Mouse (Mus musculus) embryonic facial prominence, embryonic 10.5 days (tissue): ENCODE results near the gene Grin2d. TPM values are rescaled to one million over a fixed set of nuclear protein-coding genes. Genes with fewer than 3 reads are reported as not detected.

Source experiments
- DNase-seq: peaks from one replicate; pipeline ENCODE4 v3.0.0-alpha.2; 2017; ENCODE audit warnings: low spot score
- H3K27ac ChIP-seq: fragments of 300-500 bp; sonication (generic); replicated peaks from 2 replicates; pipeline ENCODE4 v1.5.1; 2016; ENCODE audit warnings: mild to moderate bottlenecking
- H3K27me3 ChIP-seq: fragments of 300-500 bp; sonication (generic); replicated peaks from 2 replicates; pipeline ENCODE4 v1.6.1; 2016; ENCODE audit warnings: low read depth, mild to moderate bottlenecking; ENCODE audit not compliant: poor library complexity, severe bottlenecking
- H3K36me3 ChIP-seq: fragments of 300-500 bp; sonication (generic); replicated peaks from 2 replicates; pipeline ENCODE4 v1.6.1; 2016; ENCODE audit warnings: mild to moderate bottlenecking, moderate library complexity
- H3K4me1 ChIP-seq: fragments of 300-500 bp; sonication (generic); 2 replicates; pipeline ENCODE4 v1.6.1; 2016
- H3K4me3 ChIP-seq: fragments of 300-500 bp; sonication (generic); 2 replicates; pipeline ENCODE4 v1.5.1; 2016; ENCODE audit warnings: mild to moderate bottlenecking, moderate library complexity
- H3K9me3 ChIP-seq: fragments of 300-500 bp; sonication (generic); 2 replicates; pipeline ENCODE4 v1.6.1; 2016; ENCODE audit warnings: mild to moderate bottlenecking
- WGBS: fragments of 180-500 bp; shearing (Covaris S2); methylation state at CpG from one replicate; pipeline ENCODE4 v1.1.7; 2016; 5-methylcytosine and 5-hydroxymethylcytosine counted together
- polyA plus RNA-seq: library from polyadenylated mRNA; unstranded; fragments of >200 nt; fragmentation: Nextera tagmentation; extraction: Ambion mirVana; gene quantifications from 2 replicates; pipeline ENCODE4 v1.2.1, GENCODE M21; 2016

Grin2d gene
- polyA plus RNA-seq, 1 experiment from 2014 or later: 0.09 TPM

GRCm38 (mm10) chr7:45784524-45785372 is 93.4 kb downstream of the Grin2d start, which contains the start of gene Sult2b1:
Sult2b1 (minus strand) TSS chr7:45784669.
- 24% methylated on average over 20 of the region's 20 CpGs for WGBS
- peaks cover 28% of the 10 kb centered on the region for H3K36me3 ChIP-seq
- H3K4me1 ChIP-seq: peaks cover 47% of the 10 kb centered on the region
- H3K9me3 ChIP-seq: no peaks in the 10 kb centered on the region
- H3K4me3 ChIP-seq: peak within 1 kb of the TSS; percentile 86
- H3K27ac ChIP-seq: peak within 1 kb of the TSS; percentile 89
- DNase-seq: peak; percentile 94
- peaks cover 31% of the 10 kb centered on the region for H3K27me3 ChIP-seq

DNA sequence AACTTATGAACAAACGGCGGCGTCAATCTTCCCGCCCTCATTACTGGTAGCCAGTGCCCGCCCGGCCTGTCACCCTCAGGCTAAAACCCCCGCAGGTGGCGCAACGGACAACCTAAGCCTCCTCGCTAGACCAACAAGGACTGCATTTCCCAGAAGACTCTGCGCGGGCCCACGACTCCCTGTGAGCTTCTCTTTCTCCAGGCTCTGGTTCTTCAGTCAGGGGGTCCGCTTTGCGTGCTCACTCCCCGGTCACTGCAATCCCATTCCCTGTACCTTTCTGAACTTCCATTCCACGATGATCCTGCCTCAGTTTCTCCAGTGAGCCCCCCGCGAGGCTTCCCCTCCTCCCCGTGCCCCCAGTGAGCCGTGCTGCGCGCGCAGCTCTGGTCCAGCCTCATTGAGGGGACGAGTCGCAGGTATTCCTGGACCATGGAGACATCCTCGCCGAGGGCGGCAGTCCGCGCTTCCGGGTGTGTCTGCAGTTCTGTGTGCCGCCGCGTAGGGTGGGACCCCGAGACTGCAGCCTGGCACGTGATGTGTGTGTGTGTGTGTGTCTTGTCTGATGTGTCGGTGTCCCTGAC is 94.6 kb downstream of the Grin2d start, which contains the start of gene Lmtk3:
Lmtk3 (plus strand) TSS at position 228 of the 581 bp plus-strand sequence.
- peak within 1 kb of the TSS; percentile 86 for H3K4me3 ChIP-seq
- peaks cover 41% of the 10 kb centered on the region for H3K27me3 ChIP-seq
- peak; percentile 83 for DNase-seq
- H3K9me3 ChIP-seq: no peaks in the 10 kb centered on the region
- WGBS: under 1% methylated on average over 38 of the region's 38 CpGs
- peaks cover 16% of the 10 kb centered on the region for H3K36me3 ChIP-seq
- peak within 1 kb of the TSS; percentile 89 for H3K27ac ChIP-seq
- H3K4me1 ChIP-seq: peaks cover 56% of the 10 kb centered on the region

DNA sequence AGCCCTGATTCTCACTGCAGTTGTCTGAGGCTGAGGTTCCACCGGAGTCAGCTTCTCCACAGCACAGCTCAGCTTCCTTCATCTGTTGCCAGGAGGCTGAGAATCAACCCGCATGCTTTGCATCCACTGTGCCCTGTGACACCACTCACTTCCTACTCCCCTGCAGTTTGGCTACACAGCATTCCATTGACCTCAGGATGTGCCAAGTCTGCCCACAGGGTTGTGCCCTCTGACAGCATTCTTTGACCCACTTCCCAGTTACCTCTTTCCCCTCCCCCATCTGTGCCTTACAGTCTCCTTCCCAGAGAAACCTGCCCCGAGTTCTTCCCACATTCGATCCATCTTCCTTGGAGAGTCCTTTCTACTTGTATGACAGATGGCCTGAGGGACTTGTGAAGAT is 95.9 kb downstream of the Grin2d start:
- H3K4me1 ChIP-seq: peaks cover 49% of the 10 kb centered on the region
- H3K4me3 ChIP-seq: no peak overlapping the region
- H3K36me3 ChIP-seq: peaks cover 3% of the 10 kb centered on the region; the same call in 1 of the 2 replicates
- peaks cover 38% of the 10 kb centered on the region for H3K27me3 ChIP-seq
- DNase-seq: no peak
- WGBS: 75% methylated on average over 4 of the region's 4 CpGs
- H3K9me3 ChIP-seq: no peaks in the 10 kb centered on the region
- H3K27ac ChIP-seq: no peak overlapping the region

Other genes with a start within 250 kb of the Grin2d start
- 1.3 and 3.1 TPM in 2 replicates for gene Mamstr, start 238.4 kb downstream of the Grin2d start, polyA plus RNA-seq
- gene Fut2, start 212.0 kb downstream of the Grin2d start, polyA plus RNA-seq: 0.07 and 0.16 TPM in 2 replicates
- gene Ntn5, start 194.4 kb downstream of the Grin2d start, polyA plus RNA-seq: 0.28 and 0.42 TPM in 2 replicates
- 0.55 and 0.64 TPM in 2 replicates for gene Sec1, start 184.0 kb downstream of the Grin2d start, polyA plus RNA-seq
- gene Car11, start 178.5 kb downstream of the Grin2d start, polyA plus RNA-seq: 8.5 and 9.1 TPM in 2 replicates
- gene Dbp, start 173.3 kb downstream of the Grin2d start, polyA plus RNA-seq: 3.6 and 4.3 TPM in 2 replicates
- gene Rpl18, start 162.9 kb downstream of the Grin2d start, polyA plus RNA-seq: 1,168 and 1,206 TPM in 2 replicates
- 41.5 and 42.1 TPM in 2 replicates for gene Sphk2, start 160.4 kb downstream of the Grin2d start, polyA plus RNA-seq
- gene Fam83e, start 157.2 kb downstream of the Grin2d start, polyA plus RNA-seq: 1.8 and 2.2 TPM in 2 replicates
- gene Spaca4, start 152.6 kb downstream of the Grin2d start, polyA plus RNA-seq: 0.22 TPM in 1 of 2 replicates, not detected in the other
- gene Lmtk3, start 94.6 kb downstream of the Grin2d start, polyA plus RNA-seq: 2.1 and 3.0 TPM in 2 replicates
- 1.6 and 1.7 TPM in 2 replicates for gene Sult2b1, start 93.7 kb downstream of the Grin2d start, polyA plus RNA-seq
- gene Cyth2, start 63.8 kb downstream of the Grin2d start, polyA plus RNA-seq: 157 and 161 TPM in 2 replicates
- gene Kcnj14, start 53.6 kb downstream of the Grin2d start, polyA plus RNA-seq: 0.88 and 1.5 TPM in 2 replicates
- 127 and 132 TPM in 2 replicates for gene Grwd1, start 47.4 kb downstream of the Grin2d start, polyA plus RNA-seq
- gene Kdelr1, start 5.6 kb downstream of the Grin2d start, polyA plus RNA-seq: 30.4 and 36.6 TPM in 2 replicates
- 1.2 and 1.3 TPM in 2 replicates for gene Syngr4, start 18.3 kb upstream of the Grin2d start, polyA plus RNA-seq
- gene Tmem143, start 18.6 kb upstream of the Grin2d start, polyA plus RNA-seq: 4.5 and 5.5 TPM in 2 replicates
- gene Emp3, start 43.0 kb upstream of the Grin2d start, polyA plus RNA-seq: 9.9 and 15.6 TPM in 2 replicates
- gene Ccdc114, start 45.7 kb upstream of the Grin2d start, polyA plus RNA-seq: 4.6 and 6.8 TPM in 2 replicates
- gene Abcc6, start 151.9 kb upstream of the Grin2d start, polyA plus RNA-seq: 0.10 TPM in 1 of 2 replicates, not detected in the other
- gene Nomo1, start 155.3 kb upstream of the Grin2d start, polyA plus RNA-seq: 26.8 and 30.6 TPM in 2 replicates
- gene Kcnj11, start 222.4 kb upstream of the Grin2d start, polyA plus RNA-seq: 0.09 and 0.13 TPM in 2 replicates